Mouse (Mus musculus): ENCODE data around the gene Camkk1.

Gene Camkk1

GRCm38 (mm10) chr11:73052795-73053194 is 34.0 kb downstream of the Camkk1 start:
- DNase-seq (ENCODE audit: low spot score in 2 of 2): no peak

GRCm38 (mm10) chr11:73057701-73058100 is 38.9 kb downstream of the Camkk1 start:
- DNase-seq (ENCODE audit: low spot score in 2 of 2): no peak

DNA sequence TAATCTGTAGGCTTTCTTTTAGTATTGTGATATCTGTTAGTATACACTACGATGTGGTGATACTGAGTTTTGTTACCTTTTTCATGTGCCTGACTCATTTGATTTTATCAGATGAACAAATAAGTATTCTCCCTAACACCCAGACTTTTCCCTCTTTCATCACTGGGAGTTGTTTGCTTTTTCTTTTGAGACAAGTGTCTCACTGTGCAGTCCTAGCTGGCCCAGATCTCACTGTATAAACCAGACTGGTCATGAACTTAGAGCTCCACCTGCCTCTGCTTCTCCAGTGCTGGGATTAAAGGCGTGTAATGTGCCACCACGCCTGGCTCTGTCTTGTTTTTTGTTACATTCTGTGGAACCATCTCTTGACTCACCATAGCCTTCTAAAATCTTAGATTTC is 40.8 kb downstream of the Camkk1 start:
- DNase-seq (ENCODE audit: low spot score in 2 of 2): no peak

GRCm38 (mm10) chr11:73061413-73061812 is 42.6 kb downstream of the Camkk1 start:
- DNase-seq (ENCODE audit: low spot score in 2 of 2): peak in 1 of 2 experiments; percentile 16

DNA sequence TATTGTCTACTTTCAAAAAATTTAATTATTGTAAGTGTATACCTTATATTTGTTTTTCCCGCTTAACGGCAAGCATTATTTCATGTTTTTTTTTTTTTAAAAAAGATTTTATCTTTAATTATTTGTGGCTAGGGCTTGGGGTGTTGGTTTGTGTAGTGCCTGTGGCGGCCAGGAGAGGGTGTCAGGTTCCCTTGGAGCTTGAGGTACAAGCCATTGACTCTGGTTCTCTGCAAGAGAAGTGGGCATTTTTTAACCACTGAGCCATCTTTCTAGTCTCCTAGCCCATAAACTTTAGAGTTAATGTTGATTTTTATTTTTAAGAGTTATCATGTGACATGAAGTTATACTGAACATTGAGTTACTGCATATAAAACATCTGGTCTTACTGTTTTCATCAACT is 53.0 kb downstream of the Camkk1 start:
- peak; percentile 56 to 58 for DNase-seq (ENCODE audit: low spot score in 2 of 2)

DNA sequence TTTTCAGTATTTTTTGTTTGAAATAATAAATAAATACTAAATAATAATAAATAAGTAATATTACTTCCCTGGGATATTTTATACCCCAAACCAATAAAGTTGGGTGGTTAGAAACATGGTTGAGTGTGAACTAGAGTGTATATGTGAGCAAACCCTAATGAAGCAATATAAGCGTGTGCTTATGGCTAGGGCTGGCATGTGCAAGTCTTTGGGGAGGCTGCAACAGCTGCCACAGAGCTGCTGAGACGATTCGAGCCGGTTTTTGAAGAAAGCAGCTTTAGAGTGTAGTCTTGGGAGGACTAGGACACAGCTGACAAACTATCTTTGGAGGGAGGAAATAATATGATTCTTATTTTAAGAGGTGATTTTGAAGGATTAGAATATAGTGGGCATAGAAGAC is 57.5 kb downstream of the Camkk1 start:
- DNase-seq (ENCODE audit: low spot score in 2 of 2): no peak

DNA sequence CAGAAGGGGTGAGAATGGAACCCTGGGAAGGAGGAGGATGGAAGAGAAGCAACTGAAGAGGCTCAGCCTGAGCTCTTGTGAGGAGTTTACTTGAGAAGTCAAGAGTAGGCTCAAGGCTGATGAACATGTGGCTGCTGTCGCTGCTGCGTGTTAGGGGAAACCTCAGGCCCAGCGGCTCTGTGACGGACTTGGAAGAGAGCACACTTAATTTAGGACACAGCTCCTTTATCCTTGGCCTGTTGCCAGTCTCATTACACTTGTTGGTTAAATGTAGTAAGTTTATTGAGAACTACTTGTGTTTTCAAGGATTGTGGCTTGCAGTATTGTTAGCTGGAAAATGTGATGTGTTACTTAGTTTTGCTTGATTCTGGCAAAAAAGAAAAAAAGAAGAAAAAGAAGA is 57.9 kb downstream of the Camkk1 start:
- no peak for DNase-seq (ENCODE audit: low spot score in 2 of 2)

DNA sequence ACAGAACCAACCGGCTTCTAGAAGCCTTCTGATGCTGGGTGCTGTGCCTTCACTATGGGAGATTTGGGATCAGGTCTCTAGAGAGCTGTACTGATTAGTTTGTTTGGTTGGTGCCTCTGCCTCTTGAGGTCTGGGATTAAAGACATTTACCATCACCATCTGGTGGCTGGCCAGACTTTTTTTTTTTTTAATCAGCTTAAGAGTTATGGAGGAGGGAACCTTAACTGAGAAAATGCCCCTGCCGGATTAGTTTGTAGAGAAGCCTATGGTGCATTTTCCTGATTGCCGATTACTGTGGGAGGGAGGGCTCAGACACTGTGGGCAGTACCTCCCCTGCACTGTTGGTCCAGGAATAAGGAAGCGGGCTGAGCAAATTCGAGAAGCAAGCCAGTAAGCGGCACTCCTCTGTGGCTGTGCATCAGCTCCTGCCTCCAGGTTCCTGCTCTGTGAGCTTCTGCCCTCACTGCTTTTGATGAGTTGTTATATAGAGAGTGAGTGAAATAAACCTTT is 58.5 kb downstream of the Camkk1 start:
- no peak for DNase-seq (ENCODE audit: low spot score in 2 of 2)

DNA sequence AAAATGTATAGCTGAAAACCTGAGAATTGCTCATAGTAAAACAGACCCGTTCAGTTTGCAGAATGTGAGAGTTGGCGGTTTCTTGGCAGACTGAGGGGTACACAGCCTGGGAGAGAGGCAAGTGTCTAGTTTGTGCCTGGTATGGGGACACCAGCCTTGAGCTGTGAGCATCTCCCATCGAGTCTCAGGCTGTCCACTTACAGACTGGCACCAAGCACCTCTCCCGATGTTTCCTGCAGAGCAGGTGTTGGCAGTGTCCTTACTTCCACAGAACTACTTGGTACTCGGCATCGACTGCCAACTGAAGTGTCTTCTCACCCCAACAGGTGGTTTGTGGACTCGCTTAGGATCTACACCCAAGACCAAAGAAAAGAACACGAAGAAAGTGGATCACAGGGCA is 59.8 kb downstream of the Camkk1 start:
- no peak for DNase-seq (ENCODE audit: low spot score in 2 of 2)

GRCm38 (mm10) chr11:73080306-73080705 is 61.5 kb downstream of the Camkk1 start:
- DNase-seq (ENCODE audit: low spot score in 2 of 2): no peak

GRCm38 (mm10) chr11:73084303-73084702 is 65.5 kb downstream of the Camkk1 start:
- no peak for DNase-seq (ENCODE audit: low spot score in 2 of 2)

GRCm38 (mm10) chr11:73084804-73085231 is 66.0 kb downstream of the Camkk1 start:
- peak in 1 of 2 experiments; percentile 31 for DNase-seq (ENCODE audit: low spot score in 2 of 2)

- no peak for DNase-seq (ENCODE audit: low spot score in 2 of 2)
These were observed 66.6 kb downstream of the Camkk1 start for GRCm38 (mm10) chr11:73085391-73085790.

DNA sequence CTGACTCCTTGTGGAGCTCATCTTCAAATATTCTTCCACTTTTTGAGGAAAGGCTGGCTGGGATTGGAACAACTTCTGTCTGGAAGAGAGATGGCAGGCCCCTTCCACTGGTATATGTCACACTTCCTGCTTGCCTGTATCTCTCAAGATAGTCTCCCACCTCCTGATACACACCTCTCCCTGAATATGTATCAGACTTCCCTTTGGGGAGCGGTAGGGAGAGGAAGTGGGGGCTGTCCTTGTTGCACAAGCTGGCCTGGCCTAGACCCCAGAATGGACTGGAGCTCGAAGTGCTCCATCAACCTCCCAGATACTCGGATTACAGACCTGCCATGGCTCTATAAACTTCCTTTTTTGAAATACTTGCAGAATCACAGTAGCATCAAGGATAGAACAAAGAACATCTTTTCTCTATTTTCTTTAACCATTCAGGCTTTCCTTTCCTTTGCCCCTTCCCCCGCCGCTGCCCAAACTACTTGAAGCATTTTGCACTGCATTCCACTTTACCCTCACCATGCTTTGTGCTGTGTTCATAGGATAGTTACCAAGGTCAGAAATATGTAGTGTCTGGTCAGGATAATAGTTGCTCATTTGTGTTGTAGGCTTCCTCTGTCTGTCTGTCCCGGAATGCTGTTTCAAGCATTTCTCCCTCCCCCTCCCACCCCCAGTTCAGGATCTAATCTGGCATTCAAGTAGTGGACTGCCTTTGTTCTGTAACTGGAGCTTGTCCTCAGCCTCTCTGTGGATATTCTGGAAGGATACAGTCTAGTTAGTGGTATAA is 69.1 kb downstream of the Camkk1 start:
- DNase-seq (ENCODE audit: low spot score in 2 of 2): no peak

DNA sequence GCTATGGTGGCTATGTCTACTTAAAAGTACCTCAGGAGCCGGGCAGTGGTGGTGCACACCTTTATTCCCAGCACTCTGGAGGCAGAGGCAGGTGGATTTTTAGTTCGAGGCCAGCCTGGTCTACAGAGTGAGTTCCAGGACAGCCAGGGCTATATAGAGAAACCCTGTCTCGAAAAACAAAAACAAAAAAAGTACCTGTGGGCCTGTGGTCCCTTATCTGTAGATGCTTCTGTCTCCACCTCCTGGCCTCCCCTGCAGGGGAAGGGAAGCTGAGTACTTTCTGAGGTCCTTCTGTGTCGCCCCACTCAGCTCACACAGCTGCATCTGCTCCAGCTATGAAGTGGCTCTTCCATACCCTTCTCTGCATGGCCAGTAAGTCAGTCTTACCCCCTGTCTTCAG is 71.5 kb downstream of the Camkk1 start, which contains the start of gene Itgae:
Gene Itgae (plus strand): TSS at position 301 of the 400 bp plus-strand sequence.
- no peak for DNase-seq (ENCODE audit: low spot score in 2 of 2)

GRCm38 (mm10) chr11:73090826-73091225 is 72.0 kb downstream of the Camkk1 start:
- DNase-seq (ENCODE audit: low spot score in 2 of 2): no peak
